Comparison of ENCODE assay signal across 8 mouse cellular contexts in the genomic region with DNA sequence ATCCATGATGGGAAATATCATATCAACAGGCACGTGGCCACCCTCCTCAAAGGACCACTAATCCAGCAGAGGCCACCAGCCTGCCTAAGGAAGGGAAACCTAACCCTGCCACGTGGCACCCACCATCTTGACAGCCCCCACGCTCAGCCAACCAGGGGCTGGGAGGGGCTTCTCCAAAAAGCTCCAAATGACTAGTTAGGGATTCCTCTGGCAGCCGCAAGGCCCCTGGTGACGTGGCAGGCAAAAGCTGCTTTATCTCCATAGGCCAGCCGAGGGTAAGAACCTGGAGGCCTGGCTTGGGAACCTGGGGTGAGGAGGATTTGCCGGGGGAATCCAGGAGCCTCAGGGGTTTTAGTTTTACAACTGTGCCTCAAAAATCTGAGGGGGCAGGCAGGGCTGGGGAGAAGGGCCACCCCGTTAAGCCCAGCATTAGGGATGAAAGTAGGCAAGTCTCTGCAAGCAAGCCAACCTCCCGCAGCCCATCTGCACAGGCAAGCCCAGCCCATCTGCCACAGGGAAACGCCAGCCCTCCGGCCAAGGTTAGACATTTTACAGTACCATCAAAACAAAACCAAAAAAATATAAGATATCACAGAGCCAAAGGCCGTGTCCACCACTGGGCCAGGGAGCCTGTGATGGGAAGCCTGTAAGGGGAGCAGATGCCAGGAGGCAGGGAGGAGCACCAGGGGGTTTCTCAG. TPM values are rescaled to one million over a fixed set of nuclear protein-coding genes. Genes with fewer than 3 reads are reported as not detected.
DNase-seq lines count a peak whose midpoint lies in the region; TF ChIP-seq lines count a peak whose summit lies in the region.

No protein-coding gene starts in this region.

- H3K4me3 ChIP-seq in forebrain, embryonic 10.5 days: peak overlapping the region; percentile 73
- peak overlapping the region; percentile 63 for H3K4me3 ChIP-seq in liver, adult 2 months (ENCODE audit: insufficient read depth, low read depth, low read length)

- peaks cover 46% of the 10 kb centered on the region for H3K36me3 ChIP-seq in forebrain, embryonic 10.5 days (replicated peaks)
- no peaks in the 10 kb centered on the region; the same call in 1 of the 2 replicates for H3K36me3 ChIP-seq in liver, adult 2 months (ENCODE audit: control insufficient read depth, insufficient read depth, low read length)

- H3K9me3 ChIP-seq in forebrain, embryonic 10.5 days: no peaks in the 10 kb centered on the region

- peak overlapping the region; percentile 97 for H3K27ac ChIP-seq in forebrain, embryonic 10.5 days
- no peak overlapping the region for H3K27ac ChIP-seq in liver, adult 2 months (replicated peaks; ENCODE audit: insufficient read depth, low read depth, low read length)

- H3K9ac ChIP-seq in liver, adult 2 months (ENCODE audit: low read depth, low read length): 0 out of 2 replicates have a peak overlapping the region, but pooled peaks have one; percentile 45

- no peaks in the 10 kb centered on the region for H3K27me3 ChIP-seq in forebrain, embryonic 10.5 days (ENCODE audit: poor library complexity, severe bottlenecking)
- no peaks in the 10 kb centered on the region for H3K27me3 ChIP-seq in liver, adult 2 months (ENCODE audit: control insufficient read depth, insufficient read depth, low read length)

- H3K4me1 ChIP-seq in forebrain, embryonic 10.5 days: peaks cover 83% of the 10 kb centered on the region
- no peaks in the 10 kb centered on the region for H3K4me1 ChIP-seq in liver, adult 2 months (ENCODE audit: control insufficient read depth, insufficient read depth, low read length)

- H3K79me2 ChIP-seq in liver, adult 2 months (ENCODE audit: control insufficient read depth, insufficient read depth, low read length): no peaks in the 10 kb centered on the region

- 6% methylated on average over 12 of the region's 12 CpGs for WGBS in forebrain, embryonic 10.5 days
- WGBS in liver, adult 2 months: 71% methylated on average over 12 of the region's 12 CpGs

- TF ChIP-seq POLR2A in liver, adult 2 months (IDR thresholded peaks at IDR 0.05; ENCODE audit: extremely low read depth, insufficient read depth, low read length): no peak

- no peak for TF ChIP-seq CTCF in liver, adult 2 months (IDR thresholded peaks at IDR 0.05; ENCODE audit: low read depth, low read length)

- peak; percentile 48 for DNase-seq in urinary bladder, postnatal 25 days (ENCODE audit: low spot score)
- no peak for DNase-seq in urinary bladder, adult 2 months (ENCODE audit: low spot score)
- peak; percentile 51 for DNase-seq in forebrain, embryonic 10.5 days (ENCODE audit: extremely low spot score, low spot score)
- peak; percentile 48 to 64 for DNase-seq in heart, postnatal 14 days
- no peak for DNase-seq in liver, adult 2 months (ENCODE audit: extremely low read depth, low read depth, low spot score)
- DNase-seq in neural tube, embryonic 10.5 days (ENCODE audit: extremely low spot score, low spot score): peak; percentile 55
- no peak for DNase-seq in left cerebral cortex, adult 11 months (ENCODE audit: low spot score)
- no peak for DNase-seq in right cerebral cortex, adult 2 months (ENCODE audit: low spot score in 2 of 2)

- intact Hi-C loops in heart, postnatal 14 days (cut with DNase I): loop anchor here (2.0 kb wide), 2 partner anchors 14 to 18 kb away; no protein-coding TSS in a partner anchor

RNA-seq across cellular contexts. Expression of a gene that starts 1.8 kb away (rescaled TPM):
- polyA plus RNA-seq in urinary bladder, adult 2 months (2012; rRNA removed): 473 and 550 TPM in 2 replicates
- 825 and 923 TPM in 2 replicates for polyA plus RNA-seq in forebrain, embryonic 10.5 days (2016; fragmentation: Nextera tagmentation; extraction: Ambion mirVana)
- total RNA-seq in heart, postnatal 14 days (2021): 100 to 1,000 TPM; 387 to 469 TPM
- 16.2 and 22.2 TPM in 2 replicates for total RNA-seq in liver, adult 2 months (2014; rRNA removed)
- polyA plus RNA-seq in liver, adult 2 months (2012; rRNA removed): 11.7 and 14.5 TPM in 2 replicates

RNA-seq across cellular contexts. Expression of a gene that starts 30.0 kb away (rescaled TPM):
- 15.8 and 20.9 TPM in 2 replicates for polyA plus RNA-seq in urinary bladder, adult 2 months (2012; rRNA removed)
- polyA plus RNA-seq in forebrain, embryonic 10.5 days (2016; fragmentation: Nextera tagmentation; extraction: Ambion mirVana): 12.7 and 15.9 TPM in 2 replicates
- 10 to 100 TPM; 32.8 to 33.0 TPM for total RNA-seq in heart, postnatal 14 days (2021)
- total RNA-seq in liver, adult 2 months (2014; rRNA removed): 0.28 and 0.67 TPM in 2 replicates
- 0.71 and 1.7 TPM in 2 replicates for polyA plus RNA-seq in liver, adult 2 months (2012; rRNA removed)

Comparison
In these comparisons a context has a peak if more than half of its experiments do, and no peak if none do; other contexts are left out.
1. DNase-seq: peak in urinary bladder, postnatal 25 days (single experiment), forebrain, embryonic 10.5 days (single experiment), heart, postnatal 14 days (2 of 2) and neural tube, embryonic 10.5 days (single experiment); none in urinary bladder, adult 2 months (single experiment), liver, adult 2 months (single experiment), left cerebral cortex, adult 11 months (single experiment) and right cerebral cortex, adult 2 months (0 of 2).
2. RNA of a gene that starts 1.8 kb away (polyA plus RNA-seq): 825 to 923 TPM in forebrain, embryonic 10.5 days and 473 to 550 TPM in urinary bladder, adult 2 months; 11.7 to 14.5 TPM in liver, adult 2 months; every median in the first group is over 10 times any median in the second.